Mouse (Mus musculus) T-helper 2 cell (primary cell): ENCODE measurements around the gene Pde12.
"Not testable (repeated sequence)": the region's sequence is repeated elsewhere in the genome, so short reads cannot be mapped to it uniquely, and the experiment has no call there.

Experiments used
- in situ Hi-C: fragments of 300-600 bp; cut with MboI, MseI; formaldehyde crosslinking; loops from one replicate; pipeline ENCODE4 v1.15.1; 2025; ENCODE audit warnings: high pct_unique_total_duplicates

Pde12 gene

DNA sequence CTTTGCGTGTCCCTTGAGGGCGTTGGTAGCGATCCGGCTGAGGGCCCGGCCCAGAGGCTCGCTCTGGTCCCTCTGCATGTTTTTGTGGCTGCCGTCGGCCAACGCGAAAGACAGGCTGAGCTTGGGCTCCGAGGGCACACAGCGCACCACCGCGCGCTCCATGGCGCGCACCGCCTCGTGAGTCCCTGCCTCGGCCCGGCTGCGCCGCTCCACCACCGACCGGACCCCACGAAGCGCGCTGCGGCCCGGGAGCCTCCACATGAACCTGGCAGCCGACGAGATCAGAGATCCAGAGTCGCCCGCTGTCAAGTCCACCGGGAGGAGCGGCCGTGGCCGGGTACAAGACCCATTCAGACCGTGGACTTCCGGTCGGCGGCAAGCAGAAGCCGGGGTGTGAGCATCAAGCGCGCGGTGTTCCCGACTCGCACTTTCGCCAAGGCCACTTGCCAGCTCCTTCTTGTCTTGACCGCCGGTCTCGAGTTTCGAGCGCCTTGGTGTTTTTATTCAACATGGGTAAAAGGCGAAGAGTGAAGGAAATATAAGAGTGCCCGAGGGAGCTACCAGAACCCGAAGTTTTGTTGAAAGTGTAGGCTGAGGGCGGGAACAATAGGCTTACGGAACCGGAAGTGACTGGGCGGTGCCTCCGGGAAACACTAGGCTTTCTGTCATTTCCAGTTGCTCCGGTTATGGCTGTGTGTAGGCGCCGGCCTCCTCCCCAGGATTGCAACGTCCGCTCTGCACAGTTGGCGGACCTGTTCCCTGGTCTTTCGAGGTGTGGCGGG, at the start of gene Pde12:
Gene Pde12 (minus strand): TSS at position 592 of the 782 bp plus-strand sequence.
- in situ Hi-C loops, result no loop called here

DNA sequence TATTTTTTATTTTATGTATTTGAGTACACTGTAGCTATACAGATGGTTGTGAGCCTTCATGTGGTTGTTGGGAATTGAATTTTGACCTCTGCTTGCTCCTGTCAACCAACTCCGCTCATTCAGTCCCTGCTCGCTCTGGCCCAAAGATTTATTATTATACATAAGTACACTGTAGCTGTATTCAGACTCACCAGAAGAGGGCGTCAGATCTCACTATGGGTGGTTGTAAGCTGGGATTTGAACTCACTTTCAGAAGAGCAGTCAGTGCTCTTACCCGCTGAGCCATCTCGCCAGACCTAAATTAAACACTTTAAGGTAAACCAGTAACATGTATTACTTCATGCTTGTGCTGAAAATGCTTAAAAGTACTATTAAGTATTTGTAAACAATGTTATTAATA, 35.6 kb upstream of the Pde12 start:
- in situ Hi-C loops, result not testable (repeated sequence)

DNA sequence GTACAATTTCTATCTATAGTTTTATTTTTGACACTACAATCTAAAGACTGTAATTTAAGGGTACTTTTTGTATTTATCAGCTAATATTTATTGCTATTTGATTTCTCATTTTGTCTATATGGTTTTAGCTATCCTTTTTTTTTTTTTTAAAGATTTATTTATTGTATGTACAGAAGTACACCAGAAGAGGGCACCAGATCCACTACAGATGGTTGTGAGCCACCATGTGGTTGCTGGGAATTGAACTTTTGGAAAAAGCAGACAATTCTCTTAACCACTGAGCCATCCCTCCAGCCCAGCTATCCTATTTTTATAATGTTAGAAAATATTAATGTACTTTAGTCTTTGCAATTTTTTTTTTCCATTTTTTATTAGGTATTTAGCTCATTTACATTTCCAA, 28.2 kb upstream of the Pde12 start:
- in situ Hi-C loops, result loop anchor here (25.0 kb wide), 1 partner anchor 289 kb away; the partner anchor contains the start of gene Hesx1

DNA sequence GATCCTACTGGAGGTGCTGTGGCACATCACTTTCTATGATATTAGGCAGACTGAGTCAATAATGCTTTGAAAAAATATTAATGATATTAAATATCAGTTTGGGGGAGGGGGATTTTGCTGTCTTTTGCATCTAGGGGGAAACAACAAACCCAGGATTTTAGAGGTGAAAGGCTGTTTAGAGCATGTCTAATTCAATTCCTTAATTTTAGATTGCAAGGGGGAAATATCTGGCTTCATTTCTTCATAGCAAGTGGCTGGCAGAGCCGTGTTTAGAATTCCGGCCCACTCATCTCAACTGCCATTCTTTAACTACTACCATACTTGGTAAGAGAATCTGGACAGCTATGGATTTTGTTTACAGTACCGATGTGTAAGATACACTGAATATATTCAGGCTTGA, 23.3 kb upstream of the Pde12 start, which contains the start of gene Dnah12:
Gene Dnah12 (plus strand): TSS at position 301 of the 400 bp plus-strand sequence.
- in situ Hi-C loops, result loop anchor here (5.0 to 25.0 kb wide), 2 partner anchors 34 to 294 kb away; partner anchors contain the start of gene Hesx1

DNA sequence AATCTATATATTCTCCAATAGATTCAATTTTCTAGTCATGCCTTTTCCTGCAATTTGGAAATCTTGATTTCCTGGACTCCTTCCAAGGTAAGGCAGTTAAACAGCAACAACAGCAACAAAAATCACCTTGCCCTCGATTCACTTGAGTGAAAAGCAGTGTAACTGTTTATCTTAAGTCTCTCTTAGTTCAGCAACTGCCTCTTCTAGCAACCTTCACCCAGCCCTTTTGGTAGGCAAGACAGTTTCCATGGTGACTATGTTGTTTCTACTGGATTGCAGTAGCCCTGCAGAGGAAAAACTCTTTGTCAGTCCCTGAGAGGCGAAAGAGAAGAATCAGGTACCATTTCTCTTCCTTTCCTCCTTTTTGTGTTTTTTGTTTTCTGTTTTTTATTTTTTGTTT, 21.7 kb upstream of the Pde12 start:
- in situ Hi-C loops, result loop anchor here (5.0 to 25.0 kb wide), 2 partner anchors 36 to 296 kb away; partner anchors contain the start of gene Hesx1

DNA sequence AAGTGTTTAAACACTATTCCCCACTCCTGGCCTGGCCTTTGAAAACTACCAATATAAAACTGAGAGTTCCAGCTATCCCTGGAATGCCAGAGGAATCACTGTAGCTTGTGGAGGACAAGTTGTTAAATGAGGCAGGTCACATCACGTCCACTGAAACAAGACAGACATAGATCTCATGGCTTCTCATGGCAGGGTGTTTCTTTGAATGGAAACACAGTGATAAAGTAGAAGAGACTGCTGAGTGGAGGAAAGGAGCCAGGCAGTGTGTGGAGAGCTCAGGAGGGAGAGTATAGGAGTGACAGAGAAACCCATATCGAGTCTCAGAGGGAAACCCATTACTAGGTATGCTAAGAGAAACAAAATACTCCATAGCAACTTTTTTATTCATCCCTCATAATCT, 21.0 kb upstream of the Pde12 start:
- in situ Hi-C loops, result loop anchor here (5.0 to 25.0 kb wide), 2 partner anchors 37 to 297 kb away; partner anchors contain the start of gene Hesx1

DNA sequence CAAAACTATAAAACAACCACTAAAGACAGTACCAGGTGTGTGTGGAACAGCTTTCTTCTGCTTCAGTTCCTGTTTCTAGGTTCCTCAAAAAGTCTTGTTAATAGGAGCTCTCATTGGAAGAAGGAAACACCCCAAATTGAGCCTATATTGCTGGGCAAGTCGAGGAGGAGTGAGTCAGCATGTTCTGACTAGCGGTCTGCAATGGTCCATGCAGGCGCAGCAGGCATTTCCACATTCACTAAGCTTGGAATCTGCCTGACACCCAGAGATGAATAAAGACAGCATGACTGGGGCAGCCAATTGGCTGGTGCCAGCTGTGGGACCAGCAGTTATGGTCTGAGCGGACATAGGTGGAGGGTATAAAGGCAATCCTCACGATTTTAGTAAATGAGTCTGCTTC, 6.1 kb upstream of the Pde12 start:
- in situ Hi-C loops, result loop anchor here (25.0 kb wide), 1 partner anchor 312 kb away; the partner anchor contains the start of gene Hesx1

DNA sequence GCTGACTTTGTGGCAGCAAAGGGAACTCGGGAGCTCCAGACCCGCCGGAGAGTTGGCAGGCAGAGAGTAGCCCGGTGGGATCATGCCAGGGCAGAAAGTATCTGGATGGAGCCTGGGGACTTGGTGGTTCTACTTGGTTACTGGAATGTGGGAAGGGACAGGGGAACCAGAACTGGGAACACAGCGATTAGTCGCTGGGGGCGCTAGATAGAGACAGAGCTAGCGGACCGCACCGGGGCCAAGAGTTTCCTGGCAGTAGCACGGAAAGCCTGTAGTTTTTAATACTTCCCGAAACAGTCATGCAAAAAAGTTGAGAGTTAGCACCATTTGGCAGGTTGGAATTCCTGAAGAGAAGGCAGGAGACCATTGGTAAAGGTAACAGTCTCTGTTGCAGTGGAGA, 5.7 kb upstream of the Pde12 start:
- in situ Hi-C loops, result loop anchor here (25.0 kb wide), 1 partner anchor 312 kb away; the partner anchor contains the start of gene Hesx1

DNA sequence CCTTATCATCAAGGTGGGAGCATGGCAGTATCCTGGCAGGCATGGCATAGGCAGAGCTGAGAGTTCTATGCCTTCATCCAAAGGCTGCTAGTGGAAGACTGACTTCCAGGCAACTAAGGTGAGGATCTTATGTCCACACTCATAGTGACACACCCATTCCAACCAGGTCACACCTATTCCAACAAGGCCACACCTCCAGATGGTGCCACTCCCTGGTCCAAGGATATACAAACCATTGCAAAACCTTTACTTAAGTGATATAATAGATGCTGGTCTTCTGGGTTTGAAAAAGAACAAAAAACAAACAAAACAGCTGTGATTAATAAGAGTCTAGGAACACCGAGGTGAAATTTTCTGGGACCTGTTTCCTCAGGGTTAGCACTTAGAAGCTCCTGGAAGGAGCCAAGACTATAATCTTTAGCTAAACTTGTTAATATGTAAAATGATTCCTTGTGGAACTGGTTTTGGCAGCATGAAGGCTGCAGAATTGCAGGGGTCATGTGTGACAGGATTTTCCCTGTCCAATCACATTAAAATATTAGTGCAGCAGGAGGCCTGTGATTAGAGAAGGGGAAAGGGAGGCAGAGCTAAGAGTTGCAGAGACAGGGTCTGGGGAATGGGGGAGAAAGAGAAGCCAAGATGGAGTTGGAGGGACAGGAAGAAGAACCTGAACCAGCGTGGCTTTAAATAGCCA, 4.9 kb upstream of the Pde12 start:
- in situ Hi-C loops, result loop anchor here (25.0 kb wide), 1 partner anchor 313 kb away; the partner anchor contains the start of gene Hesx1

DNA sequence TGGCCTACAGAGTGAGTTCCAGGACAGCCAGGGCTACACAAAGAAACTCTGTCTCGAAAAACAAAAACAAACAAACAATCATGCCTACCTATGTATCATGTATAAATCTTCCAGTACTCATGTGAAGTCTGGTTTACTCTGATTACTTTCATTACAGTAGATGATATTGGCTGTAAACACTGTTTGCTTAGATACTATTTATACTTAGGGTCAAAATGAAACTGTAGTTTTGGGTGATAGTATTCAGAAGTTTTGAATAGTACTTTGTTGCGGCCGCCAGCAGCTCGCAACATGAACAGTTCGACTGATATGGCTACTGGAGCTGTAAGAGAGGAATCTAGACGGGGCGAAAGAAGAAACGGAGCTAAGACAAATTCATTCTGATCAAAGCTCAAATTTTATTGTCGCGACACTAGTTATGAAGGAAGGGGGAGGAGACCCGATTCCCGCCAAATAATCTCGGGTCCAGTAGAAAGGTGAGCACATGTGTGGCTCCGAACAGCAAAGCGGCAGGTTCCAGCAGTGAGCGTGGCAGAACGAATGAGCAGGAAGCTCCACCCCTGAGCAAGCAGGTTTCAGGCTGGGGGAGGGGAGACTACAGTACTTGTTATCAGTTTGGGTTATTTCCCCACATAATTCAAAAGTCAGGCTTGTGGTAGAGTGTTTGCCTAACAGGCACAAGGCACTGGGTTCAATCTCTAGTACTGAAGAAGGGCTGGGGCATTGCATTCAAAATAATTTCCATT, 2.4 kb upstream of the Pde12 start:
- in situ Hi-C loops, result not testable (repeated sequence)

DNA sequence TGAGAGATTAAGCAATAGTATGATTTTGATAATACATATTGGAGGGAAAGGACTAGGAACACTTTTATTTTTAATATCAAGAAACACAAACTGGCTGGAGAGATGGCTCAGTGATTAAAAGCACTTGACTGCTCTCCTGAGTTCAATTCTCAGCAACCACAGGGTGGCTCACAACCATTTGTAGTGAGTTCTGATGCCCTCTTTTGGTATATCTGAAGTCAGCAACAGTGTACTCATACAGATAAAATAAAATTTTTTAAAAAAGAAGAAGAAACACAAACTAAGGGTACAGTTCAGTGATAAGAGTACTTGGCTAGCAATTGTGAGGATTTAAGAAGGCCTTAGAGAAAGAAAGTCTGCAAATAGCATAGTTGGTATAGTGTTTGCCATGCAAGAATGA, 1.3 kb upstream of the Pde12 start:
- in situ Hi-C loops, result no loop called here

DNA sequence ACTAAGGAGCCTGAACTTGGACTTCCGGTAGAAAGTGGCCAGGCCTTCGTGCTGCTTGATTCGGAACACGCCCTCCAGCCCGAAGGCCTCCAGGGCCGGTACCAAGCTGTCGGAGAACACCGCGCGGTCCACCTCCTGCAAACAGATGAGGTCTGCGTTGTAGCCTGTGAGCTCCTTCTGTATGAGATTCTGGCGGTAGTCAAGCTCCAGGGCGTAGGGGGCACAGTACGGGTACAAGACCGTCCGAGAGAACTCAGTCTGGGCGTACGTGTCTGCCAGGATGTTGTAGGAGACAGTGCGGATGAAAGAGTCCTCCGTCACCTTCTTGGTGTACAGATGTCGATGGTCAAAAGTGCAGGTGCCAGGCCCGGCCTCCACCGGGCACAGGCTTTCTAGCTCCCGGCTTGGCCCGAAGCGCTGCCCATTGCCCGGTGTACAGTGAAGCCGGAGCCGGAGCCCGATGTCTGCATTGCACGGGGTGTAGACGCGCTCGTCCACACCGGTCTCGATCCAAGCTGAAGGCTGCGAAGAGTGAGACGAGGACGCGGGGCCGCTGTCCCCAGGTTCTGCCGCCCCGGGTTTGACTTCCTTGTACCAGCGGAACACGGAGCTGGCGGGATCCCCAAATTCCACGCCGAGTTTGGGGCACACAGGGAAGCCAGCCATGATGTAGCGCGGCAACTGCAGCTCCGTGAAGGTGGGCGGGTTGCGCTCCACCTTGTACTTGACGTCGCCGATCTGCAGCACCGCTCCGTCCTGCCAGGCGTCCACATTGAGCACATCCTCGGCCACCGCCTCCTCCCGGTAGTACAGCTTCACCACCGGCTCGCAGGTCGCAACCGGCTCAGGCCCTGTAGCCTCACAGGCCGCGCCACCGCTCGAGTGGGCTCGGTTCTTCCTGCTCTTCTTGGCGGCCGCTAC, 1.1 kb downstream of the Pde12 start:
- in situ Hi-C loops, result no loop called here

DNA sequence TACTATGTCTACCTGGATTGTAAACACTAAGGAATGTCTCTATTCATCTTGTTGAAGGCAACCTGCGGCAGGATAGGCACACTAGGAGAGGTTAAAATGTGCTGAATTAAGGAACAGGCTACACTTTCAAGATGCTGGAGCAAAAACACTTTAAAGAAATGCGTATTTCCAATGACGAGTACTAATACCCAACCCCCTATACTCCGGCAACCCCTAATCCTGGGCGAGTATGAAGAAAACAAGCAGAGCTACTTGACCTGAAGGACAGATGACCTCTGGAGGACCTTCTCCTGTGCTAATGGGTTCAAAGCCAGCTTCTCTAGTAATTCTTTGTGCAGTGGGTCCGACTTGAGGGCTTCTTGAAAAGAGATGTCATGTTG, 1.7 kb downstream of the Pde12 start:
- in situ Hi-C loops, result no loop called here

DNA sequence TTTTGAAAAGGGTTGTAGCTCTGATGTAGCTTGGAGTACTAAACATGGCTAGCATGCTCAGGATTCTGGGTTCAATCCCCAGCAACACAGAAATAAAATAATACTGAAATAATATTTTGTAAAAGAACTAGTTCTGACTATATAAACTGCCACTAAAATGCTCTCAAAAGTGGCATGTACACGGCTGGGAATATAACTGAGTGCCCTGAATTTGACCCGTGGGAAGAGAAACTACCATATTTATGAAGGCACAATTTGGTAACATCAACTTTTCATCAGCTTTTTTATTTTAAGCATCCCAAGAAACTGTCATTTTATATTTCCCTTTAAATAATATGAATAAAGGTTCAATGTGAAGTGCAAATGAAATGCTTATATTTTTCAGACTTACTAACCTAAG, 5.8 kb downstream of the Pde12 start:
- in situ Hi-C loops, result no loop called here

DNA sequence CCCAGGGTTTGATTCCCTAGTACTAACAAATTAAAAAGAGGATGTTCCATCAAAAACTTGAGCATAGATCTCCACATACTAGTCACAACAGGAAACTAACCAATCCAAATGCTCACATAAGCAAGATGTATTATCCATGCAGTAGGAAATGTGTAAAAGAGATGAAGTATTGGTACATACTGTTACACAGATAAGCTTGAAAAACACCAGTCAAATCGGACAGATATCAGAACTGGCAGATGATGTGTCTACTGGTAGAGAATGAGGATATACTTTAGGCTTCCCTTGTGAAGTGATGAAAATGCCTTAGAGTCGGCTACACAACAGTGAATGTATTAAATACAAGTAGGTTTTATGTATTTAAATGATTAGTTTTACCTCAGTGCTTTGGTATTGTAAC, 7.2 kb downstream of the Pde12 start:
- in situ Hi-C loops, result no loop called here

DNA sequence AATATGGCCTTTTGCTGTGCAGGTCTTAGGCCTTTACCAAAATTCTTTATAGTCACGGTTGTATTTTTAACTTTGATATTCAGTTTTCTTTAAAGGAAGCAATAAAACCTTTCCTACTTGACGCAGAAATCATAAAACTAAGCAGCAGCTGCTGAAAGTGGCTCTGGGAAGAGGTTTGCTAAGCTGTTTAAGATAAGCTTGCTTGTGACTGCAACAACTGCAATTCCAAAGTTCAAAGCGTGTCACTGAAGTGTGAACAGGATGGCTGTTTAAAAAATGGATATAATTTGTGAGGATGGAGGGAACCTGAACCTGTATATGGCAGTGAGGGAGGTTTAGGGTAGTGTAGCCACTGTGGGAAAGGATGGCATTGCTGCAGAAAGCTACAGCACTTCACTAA, 7.7 kb downstream of the Pde12 start:
- in situ Hi-C loops, result no loop called here

DNA sequence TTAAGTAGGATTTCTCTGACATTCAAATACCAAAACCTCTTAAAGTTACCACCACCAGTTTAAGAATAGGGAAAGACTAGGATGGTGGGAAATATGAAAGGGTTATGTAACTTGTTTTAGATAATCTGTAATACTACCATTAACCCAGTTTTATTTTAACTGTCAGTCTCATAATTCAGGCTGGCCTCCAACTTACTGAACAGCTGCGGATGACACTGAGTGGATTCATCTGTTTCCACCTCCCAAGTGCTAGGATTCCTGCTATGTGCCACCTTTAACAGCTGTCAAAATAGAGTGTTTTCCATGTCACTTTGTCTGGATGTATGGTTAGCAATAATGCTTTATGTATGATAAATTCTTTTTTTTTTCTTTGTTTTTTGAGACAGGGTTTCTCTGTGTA, 9.4 kb downstream of the Pde12 start:
- in situ Hi-C loops, result no loop called here

DNA sequence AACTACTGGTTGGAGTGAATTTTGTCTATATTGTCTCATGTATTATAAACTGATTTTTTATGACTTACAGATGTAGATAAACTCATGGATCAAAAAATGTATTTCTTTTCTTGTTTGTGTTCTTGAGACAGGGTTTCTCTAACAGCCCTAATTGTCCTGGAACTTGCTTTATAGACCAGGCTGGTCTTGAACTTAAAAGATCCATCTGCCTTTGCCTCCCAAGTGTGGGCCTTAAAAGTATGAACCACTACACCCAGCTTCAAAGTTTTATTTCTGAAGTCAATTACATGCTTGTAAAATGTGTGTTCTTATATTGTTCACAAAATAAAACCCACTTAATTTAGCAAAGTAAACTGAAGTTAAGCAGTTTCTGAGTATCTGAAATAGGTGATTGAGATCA, 11.5 kb downstream of the Pde12 start:
- in situ Hi-C loops, result no loop called here

DNA sequence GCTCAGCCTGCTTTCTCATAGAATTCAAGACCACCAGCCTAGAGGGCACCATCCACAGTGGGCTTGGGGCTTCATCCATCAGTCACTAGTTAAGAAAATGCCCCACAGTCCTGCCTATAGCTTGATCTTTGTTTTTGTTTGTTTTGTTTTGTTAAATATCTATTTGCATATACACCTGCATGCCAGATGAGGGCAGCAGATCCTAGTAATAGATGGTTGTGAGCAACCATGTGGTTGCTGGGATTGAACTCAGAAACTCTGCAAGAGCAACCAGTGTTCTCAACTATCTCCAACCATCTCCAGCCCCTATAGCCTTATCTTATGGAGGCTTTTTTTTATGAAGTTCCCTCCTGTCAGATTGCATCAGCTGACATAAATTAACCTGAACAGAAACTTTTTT, 17.8 kb downstream of the Pde12 start:
- in situ Hi-C loops, result no loop called here

DNA sequence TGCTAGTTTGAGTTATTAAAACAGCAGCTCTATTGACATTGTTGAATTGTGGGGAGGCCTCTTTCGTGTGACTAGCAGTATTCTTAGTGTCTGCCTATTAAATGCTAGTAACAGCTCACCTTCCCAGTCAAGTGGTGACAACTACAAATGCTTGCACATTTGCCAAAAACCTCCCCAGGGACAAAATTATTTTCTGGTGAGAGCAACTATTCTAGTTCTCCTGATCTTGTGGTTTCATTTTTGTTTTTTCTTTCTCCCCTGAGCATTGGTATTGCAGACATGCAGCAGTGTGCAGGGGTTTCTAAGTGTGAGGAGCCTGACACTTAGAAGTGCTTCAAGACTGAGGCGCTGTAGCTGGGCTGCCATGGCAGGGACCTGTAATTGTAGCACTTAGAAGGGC, 21.9 kb downstream of the Pde12 start:
- in situ Hi-C loops, result no loop called here
